Mouse (Mus musculus): ENCODE measurements around the gene Ccdc78. TPM values are rescaled to one million over a fixed set of nuclear protein-coding genes. Genes with fewer than 3 reads are reported as not detected.

Gene Ccdc78
- 0.01 and 0.02 TPM in 2 replicates for polyA plus RNA-seq (2012; rRNA removed)

DNA sequence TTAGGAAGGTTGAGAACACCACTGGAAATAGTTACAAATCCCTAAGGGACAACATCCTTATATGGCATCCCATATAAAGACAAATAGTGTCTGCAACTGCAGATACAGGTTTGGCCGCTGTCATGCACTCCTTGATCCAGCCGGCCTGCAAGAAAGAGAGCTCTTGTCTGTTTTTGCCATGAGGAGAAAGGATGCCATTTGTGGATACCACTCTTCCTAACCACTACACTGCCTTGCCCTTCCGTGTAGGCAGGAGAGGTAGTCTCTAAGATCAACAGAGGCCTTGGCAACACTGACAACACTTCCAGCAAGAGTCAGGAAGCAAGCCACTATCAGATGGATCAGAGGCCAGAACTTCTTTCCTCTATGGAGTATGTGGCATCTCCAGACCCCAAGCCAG lies at the start of gene Ccdc78:
Gene Ccdc78, plus strand, starts transcription at position 301 of the 400 bp plus-strand sequence.

DNA sequence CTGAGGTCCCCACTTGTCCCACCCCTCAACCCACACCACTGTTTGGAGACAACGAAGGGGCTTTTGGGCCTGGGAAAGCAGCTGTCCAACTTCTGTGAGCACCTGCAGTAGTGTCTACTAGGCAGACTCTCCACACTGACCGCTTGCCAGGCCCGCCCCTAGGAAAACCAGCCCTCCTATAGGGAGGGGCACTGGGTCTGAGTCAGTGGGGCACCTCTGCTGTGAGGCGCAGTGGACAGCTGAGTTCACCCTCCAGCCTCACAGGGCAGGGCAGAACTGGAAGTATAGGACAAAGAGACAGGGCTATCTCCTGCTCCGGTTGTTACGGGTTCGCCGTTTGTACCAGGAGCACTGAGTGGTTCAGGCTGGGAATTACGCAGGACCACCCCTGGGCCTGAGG lies 32.1 kb upstream of the Ccdc78 start, which contains the start of gene Msln:
Gene Msln, minus strand, starts transcription at position 138 of the 400 bp plus-strand sequence.

DNA sequence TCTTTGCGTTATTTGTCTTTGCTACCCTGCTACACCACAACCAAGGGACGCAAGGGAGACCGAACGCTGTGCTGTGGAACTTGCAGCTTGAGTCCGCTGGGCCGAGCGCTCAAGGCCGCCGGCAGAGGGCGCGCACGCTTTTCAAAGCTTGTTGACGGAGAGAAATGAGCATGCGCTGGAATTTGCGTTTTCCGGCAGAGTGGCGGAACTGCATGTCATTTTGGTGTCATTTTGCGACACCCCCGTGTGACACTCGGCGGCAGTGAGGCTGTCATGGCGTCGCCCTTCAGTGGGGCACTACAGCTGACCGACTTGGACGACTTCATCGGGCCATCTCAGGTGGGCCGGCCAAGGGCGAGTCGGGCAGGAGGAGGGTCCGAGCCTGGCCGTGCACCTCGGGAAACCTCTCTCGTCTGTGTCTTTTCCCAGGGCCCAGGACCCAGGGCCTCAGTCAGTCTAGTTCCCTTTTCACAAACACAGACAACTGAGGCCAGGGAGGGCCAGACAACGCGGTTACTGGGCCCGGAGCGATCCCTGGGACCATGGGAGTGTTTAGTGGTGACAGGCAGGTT lies 12.7 kb upstream of the Ccdc78 start, which contains the start of gene Narfl:
Gene Narfl, plus strand, starts transcription at position 228 of the 572 bp plus-strand sequence.

DNA sequence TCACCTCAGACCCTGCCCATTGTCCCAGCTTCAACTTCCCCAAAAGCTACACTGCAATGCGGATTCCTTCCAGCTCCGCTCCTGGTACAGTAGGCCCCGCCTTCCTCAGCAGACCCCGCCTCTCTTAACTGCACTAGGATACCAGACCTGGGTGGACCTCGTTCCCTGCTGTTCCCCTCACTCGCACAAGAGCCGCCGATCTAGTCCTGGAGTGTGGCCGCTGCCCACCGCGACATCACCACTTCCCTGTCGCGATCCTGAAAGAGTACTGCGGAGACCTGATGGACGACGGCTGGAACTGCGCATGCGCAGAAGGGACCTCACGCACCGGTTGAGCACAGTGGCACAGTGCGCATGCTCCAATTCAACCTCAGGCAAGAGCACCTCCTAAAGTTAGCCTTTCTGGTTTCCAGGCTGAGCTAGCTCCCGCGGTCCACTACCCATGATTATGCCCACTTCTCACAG lies 1.1 kb upstream of the Ccdc78 start, which contains the start of gene Haghl:
Gene Haghl, minus strand, starts transcription at position 393 of the 465 bp plus-strand sequence.

DNA sequence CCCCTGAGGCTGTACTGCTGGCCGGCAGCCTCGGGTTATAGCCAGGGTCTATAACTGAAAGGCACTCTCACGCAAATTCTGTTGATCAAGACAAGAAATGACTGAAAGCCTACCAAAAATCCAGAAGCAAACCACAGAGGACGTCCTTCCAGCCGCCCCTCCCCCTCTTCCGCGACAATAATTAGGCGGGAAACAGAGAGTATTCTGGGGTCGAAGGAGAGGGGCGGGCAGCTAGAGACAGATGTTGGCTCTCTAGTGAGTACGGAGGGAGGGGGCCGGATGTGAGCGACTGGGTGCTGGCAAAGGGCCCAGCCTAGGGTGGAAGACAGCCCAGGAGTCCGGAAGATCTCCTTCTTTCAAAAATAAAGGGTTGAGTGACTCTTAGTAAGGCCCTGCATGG lies 6.2 kb downstream of the Ccdc78 start, which contains the start of gene Fam173a:
Gene Fam173a, minus strand, starts transcription at position 287 of the 400 bp plus-strand sequence.

DNA sequence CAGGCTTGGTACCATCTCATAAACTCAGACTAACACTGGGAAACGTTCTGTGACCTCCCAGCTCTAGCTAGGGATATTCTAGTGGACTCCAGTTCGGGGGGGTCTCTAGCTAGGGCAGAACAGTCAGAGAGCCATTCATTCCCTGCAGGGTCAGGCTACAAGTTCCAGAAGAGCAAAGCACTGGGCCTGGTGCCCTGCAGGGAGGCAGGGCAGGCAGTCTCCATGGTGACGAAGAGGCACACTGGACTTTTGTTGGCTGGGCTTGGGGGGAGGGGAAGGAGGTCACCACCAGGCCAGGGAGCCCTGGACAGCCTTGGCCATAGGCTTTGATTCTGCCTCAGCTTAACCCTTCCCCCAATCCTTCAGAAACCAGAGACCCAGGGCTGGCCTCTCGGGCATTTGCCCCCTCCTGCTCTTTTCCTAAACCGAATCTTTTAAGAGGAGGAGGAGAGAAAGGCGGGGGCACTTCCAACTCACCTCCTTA lies 9.3 kb downstream of the Ccdc78 start, which contains the start of gene AC134908.4:
Gene AC134908.4, minus strand, starts transcription at position 51 of the 484 bp plus-strand sequence.

DNA sequence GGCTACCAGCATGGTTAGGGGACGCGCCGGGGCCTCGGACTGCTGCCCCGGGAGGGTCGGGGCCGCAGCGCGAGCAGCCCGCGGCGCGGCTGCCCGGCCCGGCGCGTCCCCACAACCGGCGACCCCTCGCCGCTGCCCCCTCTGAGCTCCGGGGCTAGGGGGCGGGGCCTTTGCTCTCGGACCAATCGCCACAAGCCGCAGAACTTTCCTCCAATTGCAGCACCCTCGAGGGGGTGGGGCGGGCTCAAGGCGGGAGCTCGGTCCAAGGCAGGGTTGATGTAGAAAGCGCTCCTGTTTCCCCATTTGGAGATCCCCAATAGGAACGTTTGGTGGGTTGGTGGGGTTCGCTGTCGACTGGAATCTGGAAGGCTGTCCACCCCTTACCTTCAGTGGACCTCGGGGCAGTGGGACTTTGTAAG lies 10.6 kb downstream of the Ccdc78 start, which contains the start of gene Metrn:
Gene Metrn, minus strand, starts transcription at position 186 of the 419 bp plus-strand sequence.

DNA sequence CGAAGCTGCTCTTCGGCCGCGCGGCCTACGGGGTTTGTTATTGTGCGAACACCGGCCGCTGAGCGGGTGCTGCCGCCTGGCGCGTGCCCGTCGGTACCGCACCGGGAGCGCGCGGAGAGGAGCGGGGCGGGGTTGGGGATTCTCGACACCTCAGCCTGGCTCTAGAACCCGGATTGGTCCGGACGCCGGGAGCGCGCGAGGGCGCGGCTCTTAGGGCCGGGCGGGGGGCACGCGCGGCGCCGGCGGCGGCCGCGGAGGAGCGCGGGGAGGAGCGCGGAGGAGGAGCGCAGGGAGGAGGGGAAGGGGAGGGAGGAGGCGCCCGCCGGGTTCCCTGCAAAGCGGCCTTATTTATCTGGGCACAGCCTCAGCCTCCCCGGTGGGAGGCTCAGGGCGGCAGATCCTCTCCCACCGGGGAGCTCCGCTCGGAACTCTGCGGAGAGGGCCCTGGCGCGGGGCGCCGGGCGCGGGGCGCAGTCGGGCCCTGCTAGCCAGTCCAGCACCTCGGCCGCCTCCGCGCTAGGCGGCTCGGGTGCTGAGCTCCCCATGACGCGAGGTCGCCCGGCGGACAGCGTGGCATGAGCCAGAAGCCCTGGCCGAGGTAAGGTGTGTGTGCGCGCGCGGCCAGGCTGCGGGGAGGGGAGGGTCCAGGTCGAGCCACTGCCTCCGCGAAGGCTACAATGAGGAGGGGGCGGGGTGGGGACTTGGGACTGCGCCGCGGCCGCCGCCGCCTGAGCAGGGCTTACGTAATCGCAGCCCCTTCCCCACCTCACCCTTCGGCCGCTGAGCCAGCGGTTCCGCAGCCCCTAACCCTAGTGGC lies 22.6 kb downstream of the Ccdc78 start, which contains the start of gene Fbxl16:
Gene Fbxl16, plus strand, starts transcription at position 297 of the 817 bp plus-strand sequence.

DNA sequence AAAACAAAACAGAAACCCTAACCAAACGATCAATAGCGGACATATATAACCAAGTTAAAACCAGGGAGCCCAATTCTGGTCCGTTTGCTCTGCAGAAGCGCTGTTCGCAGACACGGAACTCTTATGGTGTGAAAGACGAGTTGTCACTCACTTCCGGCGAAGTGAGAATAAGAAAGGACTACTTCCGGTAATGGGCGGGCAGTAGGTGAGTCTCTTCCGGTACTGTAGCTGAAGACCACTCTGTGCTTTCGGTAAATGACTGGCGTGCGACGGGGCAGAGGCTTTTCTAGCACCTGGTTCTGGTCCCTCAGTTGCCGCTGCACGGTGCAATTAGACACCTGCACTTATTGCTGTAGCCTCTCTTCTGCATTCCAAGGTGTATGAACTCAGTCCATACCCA lies 37.1 kb downstream of the Ccdc78 start, which contains the start of gene Wdr24:
Gene Wdr24, plus strand, starts transcription at position 176 of the 400 bp plus-strand sequence.

DNA sequence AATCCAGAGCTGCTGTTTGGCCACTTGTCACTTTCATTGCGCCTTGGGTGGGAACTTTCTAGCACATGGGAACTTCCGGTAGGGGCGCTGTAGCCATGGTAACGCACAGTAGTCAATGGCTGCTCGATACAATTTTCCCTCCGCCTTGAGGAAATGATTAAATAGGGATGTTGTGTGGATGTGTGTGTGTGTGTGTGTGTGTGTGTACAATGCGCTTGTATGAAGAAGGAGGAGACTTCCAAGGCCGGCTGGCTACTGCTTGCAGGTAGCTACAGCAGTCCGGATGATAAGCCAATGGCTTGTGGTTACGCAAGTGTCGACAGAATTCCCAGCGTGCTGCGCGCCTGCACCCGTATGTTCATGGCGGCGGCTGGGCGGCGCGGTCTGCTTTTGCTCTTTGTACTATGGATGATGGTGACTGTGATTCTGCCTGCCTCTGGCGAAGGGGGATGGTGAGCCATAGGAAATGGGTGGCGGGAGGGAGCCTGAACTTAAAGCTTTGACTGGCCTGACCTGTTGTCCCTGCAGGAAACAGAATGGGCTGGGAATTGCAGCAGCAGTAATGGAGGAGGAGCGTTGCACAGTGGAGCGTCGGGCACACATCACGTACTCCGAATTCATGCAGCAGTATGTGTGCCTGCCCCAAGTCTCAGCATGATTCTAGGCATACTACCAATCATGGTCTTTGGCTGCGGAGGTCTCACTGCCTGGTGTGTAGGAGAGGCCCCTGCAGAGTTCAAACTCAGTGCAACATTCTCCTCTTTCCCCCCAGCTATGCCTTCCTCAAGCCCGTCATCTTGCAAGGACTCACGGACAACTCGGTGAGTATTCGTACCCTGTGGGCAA lies 42.6 kb downstream of the Ccdc78 start, which contains the start of gene Jmjd8:
Gene Jmjd8, plus strand, starts transcription at position 156 of the 846 bp plus-strand sequence.

DNA sequence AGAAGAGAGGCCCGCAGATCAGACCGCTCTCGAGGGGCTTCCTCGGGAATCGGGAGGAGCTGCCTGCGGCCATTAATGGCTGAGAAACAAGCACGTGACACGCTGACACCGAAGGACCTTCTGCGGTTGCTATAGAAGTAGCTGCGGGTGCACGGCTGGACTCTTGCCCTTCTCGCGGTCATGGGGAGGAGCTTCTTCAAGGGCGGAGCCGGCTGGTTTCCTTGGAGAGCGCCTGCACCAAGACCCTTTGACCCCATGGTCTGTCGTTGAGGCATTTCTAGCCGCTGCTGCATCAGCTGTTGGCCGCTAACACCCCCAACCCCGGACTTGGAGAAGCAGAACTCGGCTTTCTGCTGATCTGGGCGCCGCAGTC lies 46.9 kb downstream of the Ccdc78 start, which contains the start of gene Stub1:
Gene Stub1, minus strand, starts transcription at position 114 of the 373 bp plus-strand sequence.

DNA sequence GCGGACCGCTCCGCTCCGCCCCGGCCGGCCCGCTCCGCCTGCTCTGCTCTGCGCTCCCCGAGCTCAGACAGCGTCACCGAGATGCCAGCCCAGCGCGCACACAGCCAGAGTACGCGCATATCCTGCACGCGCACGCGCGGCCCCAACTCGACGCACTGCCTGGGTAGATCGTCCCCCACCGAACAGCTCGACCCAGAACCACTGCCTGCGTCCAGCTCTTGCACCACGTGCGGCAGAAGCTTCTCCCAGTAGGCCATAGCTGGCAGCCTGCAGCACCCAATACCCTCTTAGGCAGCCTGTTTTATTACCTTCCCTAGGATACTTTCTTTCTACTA lies 50.7 kb downstream of the Ccdc78 start, which contains the start of gene Rhbdl1:
Gene Rhbdl1, minus strand, starts transcription at position 220 of the 335 bp plus-strand sequence.

Other genes starting within 250 kb of the Ccdc78 start
- gene Sox8, start 215.9 kb upstream of the Ccdc78 start, polyA plus RNA-seq (2012; rRNA removed), result 0.02 and 0.05 TPM in 2 replicates
- gene Lmf1, start 207.5 kb upstream of the Ccdc78 start, polyA plus RNA-seq (2012; rRNA removed), result 5.2 and 6.2 TPM in 2 replicates
- 0.05 TPM in 1 of 2 replicates, not detected in the other for gene Gng13, start 69.4 kb upstream of the Ccdc78 start, polyA plus RNA-seq (2012; rRNA removed)
- gene Chtf18, start 59.2 kb upstream of the Ccdc78 start, polyA plus RNA-seq (2012; rRNA removed), result 5.2 and 6.8 TPM in 2 replicates
- 7.9 and 8.1 TPM in 2 replicates for gene Rpusd1, start 58.9 kb upstream of the Ccdc78 start, polyA plus RNA-seq (2012; rRNA removed)
- not detected in 2 replicates for gene Mslnl, start 50.5 kb upstream of the Ccdc78 start, polyA plus RNA-seq (2012; rRNA removed)
- gene Msln, start 32.2 kb upstream of the Ccdc78 start, polyA plus RNA-seq (2012; rRNA removed), result 8.0 and 9.1 TPM in 2 replicates
- gene Narfl, start 12.8 kb upstream of the Ccdc78 start, polyA plus RNA-seq (2012; rRNA removed), result 10.9 and 12.1 TPM in 2 replicates
- gene Haghl, start 907 bp upstream of the Ccdc78 start, polyA plus RNA-seq (2012; rRNA removed), result 7.7 and 9.7 TPM in 2 replicates
- 45.0 and 49.0 TPM in 2 replicates for gene Fam173a, start 6.3 kb downstream of the Ccdc78 start, polyA plus RNA-seq (2012; rRNA removed)
- gene AC134908.4, start 9.1 kb downstream of the Ccdc78 start, polyA plus RNA-seq (2012; rRNA removed), result not detected in 2 replicates
- gene Metrn, start 10.6 kb downstream of the Ccdc78 start, polyA plus RNA-seq (2012; rRNA removed), result 13.1 and 16.2 TPM in 2 replicates
- 0.08 TPM in 2 replicates for gene Fbxl16, start 22.5 kb downstream of the Ccdc78 start, polyA plus RNA-seq (2012; rRNA removed)
- 14.1 and 15.5 TPM in 2 replicates for gene Wdr24, start 37.0 kb downstream of the Ccdc78 start, polyA plus RNA-seq (2012; rRNA removed)
- gene Jmjd8, start 42.3 kb downstream of the Ccdc78 start, polyA plus RNA-seq (2012; rRNA removed), result 22.4 and 24.2 TPM in 2 replicates
- gene Stub1, start 46.8 kb downstream of the Ccdc78 start, polyA plus RNA-seq (2012; rRNA removed), result 82.1 and 92.4 TPM in 2 replicates
- gene Rhbdl1, start 50.7 kb downstream of the Ccdc78 start, polyA plus RNA-seq (2012; rRNA removed), result 1.3 and 2.0 TPM in 2 replicates
- 2.9 and 3.8 TPM in 2 replicates for gene Gm20683, start 55.2 kb downstream of the Ccdc78 start, polyA plus RNA-seq (2012; rRNA removed)
- 28.3 and 35.9 TPM in 2 replicates for gene Rhot2, start 58.3 kb downstream of the Ccdc78 start, polyA plus RNA-seq (2012; rRNA removed)
- gene Wdr90, start 74.9 kb downstream of the Ccdc78 start, polyA plus RNA-seq (2012; rRNA removed), result 8.8 and 9.9 TPM in 2 replicates
- 34.5 and 45.2 TPM in 2 replicates for gene Mcrip2, start 82.2 kb downstream of the Ccdc78 start, polyA plus RNA-seq (2012; rRNA removed)
- gene Mettl26, start 88.5 kb downstream of the Ccdc78 start, polyA plus RNA-seq (2012; rRNA removed), result 61.8 and 63.8 TPM in 2 replicates
- 0.13 and 0.16 TPM in 2 replicates for gene Wfikkn1, start 94.3 kb downstream of the Ccdc78 start, polyA plus RNA-seq (2012; rRNA removed)
- gene Rab40c, start 133.1 kb downstream of the Ccdc78 start, polyA plus RNA-seq (2012; rRNA removed), result 8.7 and 11.1 TPM in 2 replicates
- 123 and 127 TPM in 2 replicates for gene Pigq, start 158.4 kb downstream of the Ccdc78 start, polyA plus RNA-seq (2012; rRNA removed)
- gene Nhlrc4, start 158.4 kb downstream of the Ccdc78 start, polyA plus RNA-seq (2012; rRNA removed), result 2.6 and 3.4 TPM in 2 replicates
- 0.03 and 0.04 TPM in 2 replicates for gene A930017K11Rik, start 166.0 kb downstream of the Ccdc78 start, polyA plus RNA-seq (2012; rRNA removed)
- 5.2 and 6.5 TPM in 2 replicates for gene Capn15, start 199.2 kb downstream of the Ccdc78 start, polyA plus RNA-seq (2012; rRNA removed)